Mouse (Mus musculus): ENCODE results near the gene Adcy2.

Gene Adcy2

DNA sequence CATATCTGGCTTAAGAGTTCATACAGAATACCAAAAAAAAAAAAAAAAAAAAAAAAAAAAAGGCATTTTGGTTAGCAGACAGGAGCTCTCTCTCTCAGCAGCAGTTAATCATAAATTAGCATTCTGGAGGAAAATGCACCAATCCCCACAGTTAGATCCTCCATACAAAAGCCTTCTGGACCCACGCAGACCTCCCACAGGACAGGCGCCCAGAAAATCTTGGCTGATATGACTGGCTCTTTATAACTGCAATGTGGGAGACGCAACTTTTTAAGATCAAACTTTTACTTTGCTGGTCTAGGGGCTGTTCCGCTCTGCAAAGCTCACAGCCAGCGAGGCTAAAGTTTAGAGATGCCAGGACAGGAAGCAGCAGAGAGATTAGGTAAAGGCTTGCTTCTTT, 37.8 kb downstream of the Adcy2 start:
- no peak for DNase-seq (ENCODE audit: low read depth, low spot score)

DNA sequence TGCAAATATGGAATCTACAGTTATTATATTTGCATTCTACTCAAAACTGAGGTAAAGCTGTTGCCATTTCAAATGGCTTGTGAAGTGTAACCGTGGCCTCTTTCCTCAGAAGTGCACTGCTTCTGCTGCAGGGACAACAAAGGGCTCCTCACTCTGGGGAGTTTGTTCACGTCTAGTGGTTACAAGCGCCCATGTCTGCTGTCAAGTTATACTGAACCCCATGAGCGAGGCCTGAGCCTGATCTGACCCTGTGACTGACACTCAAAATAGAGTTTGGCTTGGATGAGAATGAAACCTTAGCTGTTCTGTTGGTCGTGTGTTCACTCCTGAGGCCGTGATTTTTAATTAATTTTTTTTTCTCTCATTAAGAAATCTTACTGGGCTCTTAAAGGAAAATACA, 38.8 kb downstream of the Adcy2 start:
- no peak for DNase-seq (ENCODE audit: low read depth, low spot score)

DNA sequence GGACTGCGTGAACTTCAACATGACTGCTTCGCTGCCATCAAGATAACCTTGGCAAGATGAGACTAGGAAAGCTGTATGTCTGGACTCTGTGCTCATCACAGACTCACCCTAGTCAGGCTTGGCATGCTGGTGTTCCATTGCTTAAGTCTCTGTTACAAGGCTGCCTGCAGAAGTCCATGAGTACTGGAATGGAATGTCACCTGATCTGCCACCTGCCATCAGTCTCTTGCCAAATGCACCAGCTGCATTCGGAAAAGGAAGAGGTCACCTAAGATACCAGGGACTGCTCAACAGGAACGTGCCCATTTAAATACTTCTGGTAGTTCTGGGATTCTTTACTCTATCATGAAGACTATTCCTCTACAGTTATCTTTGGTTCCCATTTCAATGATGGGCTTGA, 39.9 kb downstream of the Adcy2 start:
- no peak for DNase-seq (ENCODE audit: low read depth, low spot score)

DNA sequence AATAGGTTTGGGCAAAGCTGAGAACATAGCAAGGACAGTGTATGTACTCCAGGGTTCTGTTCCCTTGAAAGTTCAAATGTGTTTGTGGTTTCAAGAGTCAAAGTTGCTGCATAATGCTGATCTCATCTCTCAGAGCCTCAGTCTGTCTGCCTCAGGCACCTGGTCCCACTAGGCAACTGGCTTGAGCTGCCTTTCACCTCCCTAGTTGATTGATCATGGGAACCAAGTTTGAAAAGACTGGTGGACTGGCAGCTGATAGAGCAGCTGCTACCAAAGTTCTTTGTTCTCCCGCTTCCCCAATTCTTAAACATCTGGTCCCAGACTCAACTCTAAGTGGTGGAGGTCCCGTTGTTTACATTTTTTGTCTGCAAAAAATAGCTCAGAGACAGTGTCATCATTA, 56.6 kb downstream of the Adcy2 start:
- DNase-seq (ENCODE audit: low read depth, low spot score): no peak

DNA sequence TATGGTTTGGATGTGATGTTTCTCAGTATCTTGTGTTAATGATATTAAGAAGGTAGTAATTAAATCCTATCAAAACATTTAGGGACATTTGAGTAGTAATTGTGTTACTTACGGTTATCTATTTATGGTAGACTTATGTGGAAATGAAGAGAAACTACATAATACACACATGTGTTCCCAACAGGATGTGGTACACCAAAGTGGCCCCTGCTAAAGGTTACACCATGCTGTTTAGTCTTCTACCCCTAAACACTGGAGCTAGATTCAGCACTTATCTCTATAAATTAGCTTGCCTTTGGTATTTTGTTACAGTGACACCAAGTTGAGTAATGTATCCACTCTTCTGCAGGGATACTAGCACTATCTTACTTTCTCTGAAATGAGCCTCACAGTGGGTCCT, 57.9 kb downstream of the Adcy2 start:
- no peak for DNase-seq (ENCODE audit: low read depth, low spot score)

DNA sequence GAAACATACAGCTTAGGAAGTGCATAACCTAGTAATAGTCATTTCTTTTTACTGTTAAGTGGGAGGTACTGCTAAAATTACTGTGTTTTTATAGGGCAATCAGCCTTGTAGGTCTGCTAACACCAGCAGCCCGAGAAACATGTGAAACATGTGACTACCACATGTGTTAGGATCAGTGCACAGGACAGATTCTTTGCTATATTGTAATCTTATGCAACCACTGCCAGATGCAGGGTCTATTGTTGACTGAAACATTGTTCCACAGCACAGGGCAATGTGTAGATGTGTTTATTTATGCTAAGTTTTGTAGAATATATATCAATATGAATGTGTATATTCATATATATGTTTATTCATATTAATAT, 67.1 kb downstream of the Adcy2 start:
- peak; percentile 56 for DNase-seq (ENCODE audit: low read depth, low spot score)

DNA sequence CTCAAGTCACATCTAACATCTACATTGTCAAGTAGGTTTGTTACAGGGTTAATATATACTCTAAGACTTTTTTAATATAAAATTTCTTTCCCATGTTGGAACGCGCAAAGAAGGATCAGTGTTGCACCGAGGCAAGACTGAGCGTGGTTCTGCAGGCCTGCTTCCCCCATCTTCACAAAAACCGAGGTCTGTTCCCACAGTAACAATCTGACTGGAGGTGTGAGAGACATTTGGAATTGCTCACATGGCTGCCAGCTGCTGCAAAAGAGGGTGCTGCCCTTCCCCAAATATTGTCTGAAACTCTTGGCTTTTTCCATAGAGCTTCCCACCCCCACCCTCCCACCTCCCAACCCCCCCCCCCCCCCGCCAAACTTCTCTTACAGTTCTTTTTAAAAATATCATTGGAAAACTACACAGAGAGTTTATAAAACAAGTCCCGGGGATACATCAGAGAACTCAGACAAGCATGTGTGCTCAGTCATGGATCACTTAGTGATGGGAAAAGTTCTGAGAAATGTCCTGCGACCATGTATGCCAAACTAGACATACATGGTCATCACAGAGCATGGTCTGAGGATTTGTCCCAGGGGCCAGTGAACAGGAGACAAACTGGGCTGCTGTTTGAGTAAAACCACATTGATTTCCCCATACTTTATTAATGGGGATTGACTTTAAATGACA, 67.6 kb downstream of the Adcy2 start:
- DNase-seq (ENCODE audit: low read depth, low spot score): peak; percentile 18

DNA sequence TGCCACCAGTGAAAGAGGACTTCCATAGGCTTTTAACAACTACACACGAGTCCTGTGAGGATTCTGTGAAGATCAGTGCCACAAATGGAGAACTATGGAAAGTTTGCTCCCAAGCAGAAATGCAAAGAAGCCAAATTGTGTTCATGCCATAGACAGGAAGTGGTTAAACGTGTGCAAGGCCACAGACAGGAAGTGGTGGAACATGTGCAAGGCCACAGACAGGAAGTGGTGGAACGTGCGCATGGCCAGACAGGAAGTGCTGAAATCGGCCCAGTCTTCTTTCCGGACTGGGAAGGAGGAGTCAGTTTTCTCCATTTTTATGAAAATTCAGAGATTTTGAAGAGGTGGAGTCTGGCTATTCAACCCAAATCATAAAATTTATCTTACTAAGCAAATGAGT, 70.9 kb downstream of the Adcy2 start:
- DNase-seq (ENCODE audit: low read depth, low spot score): no peak

DNA sequence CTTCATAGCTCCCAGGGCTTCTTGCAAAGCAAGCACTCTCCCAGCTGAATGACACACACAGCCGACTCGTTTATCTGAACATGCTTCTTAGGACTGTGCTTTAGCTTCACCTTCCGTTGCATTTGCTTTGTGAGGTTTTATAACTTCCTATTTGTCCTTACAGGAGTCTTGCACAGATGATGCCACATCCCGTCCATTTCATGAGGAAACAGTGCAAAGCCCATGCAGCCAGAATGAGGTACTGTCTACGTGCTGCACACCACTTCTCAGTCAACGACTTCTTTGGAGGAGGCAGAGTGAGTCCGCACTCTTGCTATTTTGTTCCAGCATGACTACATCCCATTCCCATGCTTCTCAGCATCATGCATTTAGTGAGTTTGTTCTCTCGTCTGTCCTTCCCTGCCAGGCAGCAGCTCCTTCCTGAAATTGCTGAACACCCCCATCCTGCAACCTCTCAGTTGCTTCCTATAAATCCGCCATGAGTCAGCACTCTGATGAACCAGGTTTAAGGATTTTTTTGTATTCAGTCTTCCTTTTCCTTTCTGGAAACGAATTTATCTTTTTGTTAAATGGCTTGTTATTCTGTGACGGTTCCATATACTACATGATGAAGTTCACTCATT, 85.6 kb downstream of the Adcy2 start:
- DNase-seq (ENCODE audit: low read depth, low spot score): no peak

DNA sequence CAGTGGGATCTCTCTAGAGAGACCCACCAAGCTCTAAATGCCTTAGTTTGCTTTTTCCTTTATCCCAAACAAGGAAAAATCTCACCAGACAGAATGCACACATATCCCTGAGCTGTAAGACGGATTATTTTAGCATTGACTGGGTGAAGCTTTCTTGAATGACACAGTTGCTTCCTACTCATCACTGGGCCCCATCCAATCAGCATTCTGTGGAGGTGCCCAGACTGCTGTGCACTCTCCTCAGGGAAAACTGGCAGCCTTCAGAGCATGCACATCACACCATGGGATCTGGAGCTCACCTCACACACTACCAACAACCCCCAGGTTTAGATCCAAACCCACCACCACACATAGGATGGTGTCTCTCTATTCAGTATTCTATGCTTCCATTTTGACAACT, 92.7 kb downstream of the Adcy2 start:
- DNase-seq (ENCODE audit: low read depth, low spot score): no peak

DNA sequence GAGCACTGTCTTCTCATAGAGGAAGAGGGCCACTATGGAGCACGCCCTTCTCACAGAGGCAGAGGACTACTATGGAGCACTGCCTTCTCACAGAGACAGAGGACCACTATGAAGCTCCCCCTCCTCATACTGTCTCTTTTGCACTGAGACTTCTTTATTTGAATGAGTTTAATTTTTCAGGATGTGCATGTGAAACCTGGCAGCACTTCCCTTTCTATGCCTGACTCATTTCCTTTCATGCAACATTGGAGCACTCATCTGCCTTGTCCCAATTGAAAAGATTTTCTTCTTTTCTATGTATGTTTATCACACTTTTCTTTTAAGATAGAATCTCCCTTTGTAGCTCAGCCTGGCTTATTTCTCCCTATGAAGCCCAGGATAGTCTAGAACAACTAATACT, 96.6 kb downstream of the Adcy2 start:
- no peak for DNase-seq (ENCODE audit: low read depth, low spot score)

DNA sequence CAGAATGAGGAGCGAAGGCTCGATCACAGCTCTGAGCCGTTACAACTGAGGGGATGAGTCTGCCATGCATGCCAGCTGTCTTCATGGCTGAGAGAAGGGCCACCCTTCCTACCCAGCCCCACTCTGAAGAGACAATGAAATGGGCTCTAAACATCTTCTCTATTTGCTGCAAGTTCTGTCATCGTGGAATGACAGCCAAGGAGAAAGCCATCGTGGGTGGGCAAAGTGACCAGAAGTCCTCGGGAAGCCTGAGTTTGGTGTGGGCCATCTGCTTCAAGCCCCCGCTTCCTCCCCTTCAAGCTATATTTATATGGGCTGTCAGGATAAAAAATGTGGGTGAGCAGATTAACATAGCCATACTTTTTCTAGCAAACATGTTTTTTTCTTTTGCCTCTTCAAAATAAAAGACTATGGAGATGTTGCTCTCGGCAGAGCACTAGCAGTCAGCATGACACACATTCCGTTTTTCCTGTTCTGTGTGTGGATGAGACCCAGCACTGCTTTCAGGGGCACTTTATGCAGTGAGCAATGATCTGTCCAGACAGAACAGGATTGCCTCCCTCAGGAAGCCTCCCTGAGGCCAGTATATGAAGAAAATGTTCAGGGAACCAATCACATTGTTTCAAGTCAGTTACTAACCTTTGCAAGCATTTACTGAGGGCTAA, 109.3 kb downstream of the Adcy2 start:
- no peak for DNase-seq (ENCODE audit: low read depth, low spot score)

DNA sequence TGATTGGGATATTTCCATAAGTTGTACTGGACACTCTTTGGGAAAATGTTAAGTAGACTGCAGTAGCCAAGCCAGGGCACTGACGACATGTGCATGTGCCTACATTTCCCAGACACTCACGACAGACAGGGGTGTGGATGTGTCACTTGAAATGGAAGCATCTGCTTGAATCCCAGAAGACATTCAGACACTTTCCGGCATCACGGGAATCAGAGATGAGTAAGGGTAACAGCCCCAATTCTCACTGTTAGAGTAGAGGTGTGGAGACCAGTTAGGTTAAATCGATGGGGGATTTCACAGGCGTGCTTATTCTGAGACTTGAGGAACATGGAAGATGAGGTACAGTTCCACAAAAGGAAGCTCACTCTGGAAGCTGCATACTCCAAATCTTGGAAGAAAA, 130.6 kb downstream of the Adcy2 start:
- DNase-seq (ENCODE audit: low read depth, low spot score): no peak

DNA sequence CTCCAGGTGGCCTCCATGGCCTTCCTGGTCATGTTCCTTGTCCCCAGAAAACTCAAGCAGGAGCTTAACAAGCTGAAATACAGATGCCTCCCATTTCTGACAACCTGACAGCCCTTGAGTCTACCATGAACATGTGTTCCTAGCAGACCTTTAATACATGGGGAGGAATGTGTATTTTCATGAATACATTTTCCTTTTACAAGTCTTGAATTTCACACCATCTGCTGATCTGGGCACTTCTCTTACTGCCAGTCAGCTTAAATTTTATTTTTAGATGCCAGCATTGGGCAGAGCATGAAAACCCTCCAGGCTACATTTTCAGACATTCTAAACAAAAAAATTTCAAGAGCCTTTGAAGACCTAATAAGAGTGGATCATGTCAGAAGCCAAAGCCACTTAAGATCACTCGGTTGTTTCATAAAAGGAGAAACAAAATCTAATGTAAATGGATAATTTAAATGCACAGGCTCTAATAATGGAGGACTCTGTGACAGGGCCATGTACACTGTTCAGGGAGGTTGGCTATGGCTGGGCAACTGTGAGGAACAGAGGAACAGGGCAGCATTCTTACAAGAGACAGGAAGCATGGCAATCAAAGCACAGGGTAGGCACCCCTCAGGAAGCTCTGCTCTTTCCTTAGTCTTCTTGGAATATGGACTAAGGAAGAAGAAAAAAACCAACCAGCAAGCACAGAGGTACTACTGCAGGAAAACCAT, 131.2 kb downstream of the Adcy2 start:
- no peak for DNase-seq (ENCODE audit: low read depth, low spot score)

DNA sequence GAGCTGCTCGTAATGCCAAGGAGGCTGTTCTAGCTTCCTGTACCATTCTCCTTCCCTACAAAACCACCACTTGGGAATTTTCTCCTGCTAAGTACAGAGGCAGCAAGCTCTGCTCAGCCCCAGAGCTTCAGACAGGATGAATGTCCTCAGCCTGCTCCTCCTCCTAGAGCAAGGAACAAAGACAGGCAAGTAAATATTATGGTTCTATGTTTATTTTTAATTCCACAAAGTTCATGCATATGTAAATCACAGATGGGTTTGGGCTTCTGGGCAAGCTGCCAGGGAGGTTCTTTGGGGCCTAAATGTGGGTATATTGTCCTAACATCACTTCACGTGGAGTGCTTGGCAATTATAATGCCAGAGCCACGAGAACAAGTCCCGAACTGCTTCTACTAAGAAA, 139.3 kb downstream of the Adcy2 start:
- DNase-seq (ENCODE audit: low read depth, low spot score): no peak

DNA sequence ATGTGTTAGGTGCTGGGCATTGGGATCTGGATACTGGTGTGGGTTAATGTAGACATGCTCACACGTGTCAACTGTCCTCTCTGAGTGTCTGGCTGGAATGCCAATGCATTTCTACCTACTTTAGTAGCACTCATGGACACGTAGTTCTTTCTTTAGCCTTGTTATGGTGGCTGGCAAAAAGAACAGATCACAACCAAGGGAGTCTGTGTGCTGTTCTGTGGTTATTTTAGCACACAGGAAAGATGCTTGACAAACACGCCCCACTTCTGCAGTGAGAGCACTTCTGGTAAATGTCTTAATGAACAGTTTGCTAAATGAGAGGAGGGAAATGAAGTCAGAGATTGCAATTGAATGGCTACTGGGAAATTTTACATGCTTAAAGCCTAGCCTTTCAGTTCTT, 151.1 kb downstream of the Adcy2 start:
- no peak for DNase-seq (ENCODE audit: low read depth, low spot score)

DNA sequence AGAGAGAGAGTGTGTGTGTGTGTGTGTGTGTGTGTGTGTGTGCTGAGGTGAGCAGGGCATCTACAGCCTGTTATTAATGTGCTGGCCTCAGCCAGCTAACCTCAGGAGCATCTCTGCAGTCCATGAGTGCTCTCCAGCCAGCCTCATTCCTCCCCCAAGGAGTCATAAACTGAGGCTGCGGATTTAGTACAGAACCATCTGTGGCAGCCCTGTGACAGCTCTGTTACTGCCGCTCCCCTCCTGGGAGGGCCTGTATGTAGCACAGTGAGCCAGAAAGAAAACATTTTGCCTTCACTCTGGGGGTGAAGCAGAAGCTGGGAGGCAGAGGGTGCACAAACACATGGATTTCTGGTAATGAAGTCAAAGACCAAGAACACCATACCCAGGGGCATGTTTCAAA, 159.8 kb downstream of the Adcy2 start:
- DNase-seq (ENCODE audit: low read depth, low spot score): peak; percentile 18

DNA sequence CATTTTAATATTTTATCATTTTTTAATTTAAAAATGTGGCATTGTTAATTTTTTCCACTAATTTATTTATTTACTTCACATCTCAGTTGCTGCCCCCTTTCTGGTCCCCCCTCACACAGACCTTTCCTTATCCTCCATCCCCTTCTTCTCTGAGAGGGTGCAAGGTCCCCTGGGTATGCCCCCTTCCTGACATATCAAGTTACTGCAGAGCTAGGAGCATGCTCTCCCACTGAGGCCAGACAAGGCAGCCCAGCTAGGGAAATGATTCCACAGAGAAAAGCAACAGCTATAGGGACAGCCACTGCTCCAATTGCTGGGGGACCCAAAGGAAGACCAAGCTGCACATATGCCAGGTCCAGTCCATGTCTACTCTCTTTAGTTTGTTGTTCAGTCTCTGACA, 163.2 kb downstream of the Adcy2 start:
- DNase-seq (ENCODE audit: low read depth, low spot score): no peak

DNA sequence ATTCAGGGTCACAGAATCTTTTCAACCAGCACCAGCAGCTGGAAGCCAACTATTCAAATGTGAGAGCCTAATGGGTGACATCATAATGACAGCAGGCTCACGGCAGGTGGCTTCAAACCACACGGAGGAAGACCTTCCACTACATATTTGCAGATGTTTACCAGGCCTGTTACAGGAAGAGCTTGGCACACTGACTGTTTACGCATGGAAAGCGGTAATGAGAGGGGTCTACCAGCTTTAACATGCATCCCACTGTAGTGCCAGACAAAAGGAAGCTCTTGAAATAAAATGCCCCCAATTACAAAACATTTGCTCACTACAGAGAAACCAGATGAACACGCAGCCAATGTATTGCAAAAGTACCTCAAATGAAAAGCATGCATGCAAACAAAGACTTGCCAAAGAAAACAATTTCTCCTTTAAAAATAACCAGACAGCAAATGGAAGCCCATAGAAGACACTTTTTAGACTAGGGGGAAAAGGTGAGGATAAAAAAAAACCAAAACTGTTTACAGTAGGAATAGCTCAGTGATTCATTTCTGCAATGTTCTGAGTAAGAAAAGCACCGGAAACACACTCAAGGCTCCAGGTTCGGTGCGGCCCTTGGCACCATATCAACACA, 163.8 kb downstream of the Adcy2 start:
- DNase-seq (ENCODE audit: low read depth, low spot score): no peak

DNA sequence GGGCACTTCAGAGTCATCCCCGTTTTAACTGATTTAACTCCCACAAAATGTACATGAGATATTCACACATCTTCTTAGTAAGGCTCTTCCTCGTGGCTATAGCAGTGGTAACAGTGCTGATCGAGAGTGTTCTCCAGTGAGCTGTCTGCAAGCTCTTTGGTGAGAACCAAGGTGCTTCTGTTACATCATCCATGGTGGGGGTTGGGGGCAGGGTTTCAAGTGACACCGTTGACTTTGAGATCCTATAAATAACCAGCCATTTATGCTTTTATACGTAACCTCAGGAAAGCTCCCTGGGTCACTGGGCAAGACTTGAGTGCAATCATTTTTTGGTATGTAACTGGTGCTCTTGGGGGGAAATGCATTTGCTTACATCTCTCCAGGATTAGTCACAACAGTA, 167.2 kb downstream of the Adcy2 start:
- DNase-seq (ENCODE audit: low read depth, low spot score): no peak

DNA sequence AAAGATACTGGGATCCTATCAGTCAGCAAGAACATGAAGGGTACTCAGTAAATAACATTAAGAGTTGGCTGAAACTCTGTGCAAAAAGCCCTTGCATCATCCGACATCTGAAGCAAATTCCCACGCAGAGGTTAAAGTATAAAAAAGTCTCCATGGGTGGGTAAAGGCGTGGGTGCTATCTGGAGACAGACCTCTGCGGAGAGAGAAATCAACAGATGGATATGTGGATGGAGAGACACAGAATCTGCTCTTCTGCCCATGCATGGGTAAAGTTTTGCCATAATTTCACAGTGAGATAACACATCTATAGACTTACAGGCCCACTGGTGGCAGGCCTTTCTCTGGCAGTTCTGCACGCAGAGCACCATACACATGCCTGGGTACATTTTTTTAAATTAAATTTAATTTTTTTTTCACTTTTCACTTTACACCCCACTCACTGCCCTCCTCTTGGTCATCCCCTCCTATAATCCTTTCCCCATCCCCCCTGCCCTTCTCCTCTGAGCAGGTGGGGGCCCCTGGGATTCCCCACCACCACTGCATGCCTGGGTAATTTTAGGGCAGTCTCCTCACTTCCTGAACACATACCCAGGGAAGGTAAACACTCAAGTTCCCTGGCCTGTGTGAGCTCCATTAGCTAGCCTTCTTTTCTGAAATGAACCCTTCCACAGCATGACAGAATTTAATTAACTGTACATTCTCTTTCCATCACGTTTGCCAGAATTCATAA, 169.1 kb downstream of the Adcy2 start:
- no peak for DNase-seq (ENCODE audit: low read depth, low spot score)

DNA sequence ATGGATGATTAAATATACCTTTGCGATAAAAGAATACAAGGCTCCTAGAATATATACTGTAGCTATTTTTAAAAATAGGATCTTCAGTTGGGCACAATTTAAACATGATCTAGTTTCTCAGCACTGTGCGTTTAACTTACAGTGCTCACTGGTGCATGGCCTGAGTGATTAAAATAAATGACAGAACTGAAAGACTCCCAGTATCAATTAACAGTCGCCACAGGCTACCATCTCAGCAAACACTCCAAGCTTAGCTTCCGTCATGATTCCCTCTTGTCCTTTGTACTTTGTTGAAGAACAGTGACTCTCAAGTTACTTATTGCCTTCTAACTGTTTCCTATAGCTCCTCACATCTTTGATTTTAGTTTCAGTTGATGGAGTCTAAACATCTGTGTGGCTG, 170.9 kb downstream of the Adcy2 start:
- no peak for DNase-seq (ENCODE audit: low read depth, low spot score)

Measured in forelimb bud, embryonic 11.5 days (tissue).